Mouse (Mus musculus): ENCODE measurements around the gene Ablim2. TPM values are rescaled to one million over a fixed set of nuclear protein-coding genes. Genes with fewer than 3 reads are reported as not detected.

Gene Ablim2
- polyA plus RNA-seq, 1 experiment from 2014 or later: not detected

GRCm38 (mm10) chr5:35851485-35851884, 93.8 kb downstream of the Ablim2 start:
- no peak overlapping the region for H3K27ac ChIP-seq
- 65% methylated on average over 5 of the region's 5 CpGs for WGBS
- peaks cover 11% of the 10 kb centered on the region for H3K4me1 ChIP-seq
- H3K4me3 ChIP-seq: no peak overlapping the region
- no peaks in the 10 kb centered on the region for H3K27me3 ChIP-seq (ENCODE audit: poor library complexity, severe bottlenecking)
- H3K9me3 ChIP-seq: no peaks in the 10 kb centered on the region
- H3K36me3 ChIP-seq (replicated peaks): no peaks in the 10 kb centered on the region
- no peak for DNase-seq (ENCODE audit: extremely low spot score, low spot score)

- no peak overlapping the region for H3K4me3 ChIP-seq
- H3K27ac ChIP-seq: no peak overlapping the region
- no peaks in the 10 kb centered on the region for H3K27me3 ChIP-seq (ENCODE audit: poor library complexity, severe bottlenecking)
- peaks cover 14% of the 10 kb centered on the region for H3K4me1 ChIP-seq
- H3K9me3 ChIP-seq: no peaks in the 10 kb centered on the region
- no peaks in the 10 kb centered on the region for H3K36me3 ChIP-seq (replicated peaks)
- WGBS: 93% methylated on average over 4 of the region's 4 CpGs
- DNase-seq (ENCODE audit: extremely low spot score, low spot score): no peak
These were observed 95.8 kb downstream of the Ablim2 start for GRCm38 (mm10) chr5:35853463-35853862.

GRCm38 (mm10) chr5:35856245-35856644, 98.6 kb downstream of the Ablim2 start:
- H3K27ac ChIP-seq: no peak overlapping the region
- H3K36me3 ChIP-seq (replicated peaks): no peaks in the 10 kb centered on the region
- H3K4me1 ChIP-seq: peaks cover 7% of the 10 kb centered on the region
- no peaks in the 10 kb centered on the region for H3K27me3 ChIP-seq (ENCODE audit: poor library complexity, severe bottlenecking)
- 64% methylated on average over 3 of the region's 3 CpGs for WGBS
- no peaks in the 10 kb centered on the region for H3K9me3 ChIP-seq
- DNase-seq (ENCODE audit: extremely low spot score, low spot score): no peak
- H3K4me3 ChIP-seq: no peak overlapping the region

DNA sequence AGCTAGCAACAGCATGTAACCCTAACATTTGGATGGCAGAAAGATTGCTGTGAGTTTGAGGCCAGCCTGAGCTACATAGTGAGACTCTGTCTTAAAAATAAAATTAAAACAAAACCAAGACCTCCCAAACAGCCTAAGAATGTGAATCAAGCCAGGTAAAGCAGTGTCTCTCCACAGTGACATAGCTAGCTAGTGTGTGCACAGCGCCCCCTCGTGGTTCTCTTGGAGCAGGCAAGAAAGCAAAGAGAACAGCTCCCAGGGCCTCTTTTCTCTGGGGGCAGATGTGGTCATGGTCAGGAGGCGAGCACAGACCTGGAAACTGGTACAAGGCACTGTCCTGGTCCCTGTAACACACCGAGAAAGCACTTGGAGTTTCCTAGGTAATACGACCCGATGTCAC, 100.4 kb downstream of the Ablim2 start:
- 19% methylated on average over 6 of the region's 6 CpGs for WGBS
- Histone ChIP-seq H3K4me1 (peaks cover 3% of the 10 kb centered on the region; the same call in 1 of the 2 replicates), H3K9me3 (no peaks in the 10 kb centered on the region), H3K36me3 (replicated peaks) (no peaks in the 10 kb centered on the region), H3K4me3 (no peak overlapping the region), H3K27me3 (ENCODE audit: poor library complexity, severe bottlenecking) (no peaks in the 10 kb centered on the region), H3K27ac (no peak overlapping the region)
- peak; percentile 76 for DNase-seq (ENCODE audit: extremely low spot score, low spot score)

DNA sequence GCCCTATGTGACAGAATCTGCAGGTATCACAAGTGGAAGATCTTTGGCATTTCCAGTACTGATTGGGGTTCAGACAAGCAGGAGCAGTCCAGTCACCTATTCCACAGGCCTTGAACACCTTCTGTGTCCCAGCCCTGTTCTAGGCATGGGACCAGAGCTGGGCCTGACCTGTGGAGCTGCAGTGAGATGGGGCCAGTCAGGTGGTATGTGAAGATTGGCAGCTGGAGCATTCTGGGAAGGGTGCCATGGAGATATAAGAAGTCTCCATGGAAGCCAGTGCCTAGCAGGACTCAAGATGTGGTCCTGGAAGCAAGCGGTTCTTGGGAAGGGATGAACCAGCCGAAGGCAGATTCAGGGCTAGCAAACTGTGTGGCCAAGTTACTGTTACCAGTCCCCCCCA, 103.8 kb downstream of the Ablim2 start:
- no peak for DNase-seq (ENCODE audit: extremely low spot score, low spot score)
- H3K36me3 ChIP-seq (replicated peaks): no peaks in the 10 kb centered on the region
- peaks cover 3% of the 10 kb centered on the region; the same call in 1 of the 2 replicates for H3K4me1 ChIP-seq
- 94% methylated on average over 2 of the region's 2 CpGs for WGBS
- no peaks in the 10 kb centered on the region for H3K9me3 ChIP-seq
- no peaks in the 10 kb centered on the region for H3K27me3 ChIP-seq (ENCODE audit: poor library complexity, severe bottlenecking)
- H3K4me3 ChIP-seq: no peak overlapping the region
- H3K27ac ChIP-seq: no peak overlapping the region

GRCm38 (mm10) chr5:35869973-35870372, 112.3 kb downstream of the Ablim2 start:
- no peak overlapping the region for H3K4me3 ChIP-seq
- H3K36me3 ChIP-seq (replicated peaks): no peaks in the 10 kb centered on the region
- H3K27me3 ChIP-seq (ENCODE audit: poor library complexity, severe bottlenecking): no peaks in the 10 kb centered on the region
- DNase-seq (ENCODE audit: extremely low spot score, low spot score): no peak
- peaks cover 13% of the 10 kb centered on the region for H3K4me1 ChIP-seq
- H3K9me3 ChIP-seq: no peaks in the 10 kb centered on the region
- WGBS: 86% methylated on average over 4 of the region's 4 CpGs
- H3K27ac ChIP-seq: no peak overlapping the region

- peaks cover 17% of the 10 kb centered on the region for H3K4me1 ChIP-seq
- WGBS: 59% methylated on average over 8 of the region's 8 CpGs
- no peak overlapping the region for H3K27ac ChIP-seq
- H3K9me3 ChIP-seq: no peaks in the 10 kb centered on the region
- no peaks in the 10 kb centered on the region for H3K36me3 ChIP-seq (replicated peaks)
- peak; percentile 73 for DNase-seq (ENCODE audit: extremely low spot score, low spot score)
- H3K27me3 ChIP-seq (ENCODE audit: poor library complexity, severe bottlenecking): no peaks in the 10 kb centered on the region
- no peak overlapping the region for H3K4me3 ChIP-seq
These were observed 112.8 kb downstream of the Ablim2 start for GRCm38 (mm10) chr5:35870408-35871012.

GRCm38 (mm10) chr5:35873382-35873781, 115.7 kb downstream of the Ablim2 start:
- peaks cover 17% of the 10 kb centered on the region for H3K4me1 ChIP-seq
- no peaks in the 10 kb centered on the region for H3K36me3 ChIP-seq (replicated peaks)
- H3K9me3 ChIP-seq: no peaks in the 10 kb centered on the region
- H3K27me3 ChIP-seq (ENCODE audit: poor library complexity, severe bottlenecking): no peaks in the 10 kb centered on the region
- DNase-seq (ENCODE audit: extremely low spot score, low spot score): no peak
- WGBS: 56% methylated on average over 4 of the region's 4 CpGs
- 0 out of 2 replicates have a peak overlapping the region, but pooled peaks have one; percentile 15 for H3K27ac ChIP-seq
- H3K4me3 ChIP-seq: no peak overlapping the region

GRCm38 (mm10) chr5:35876236-35876635, 118.6 kb downstream of the Ablim2 start:
- no peak for DNase-seq (ENCODE audit: extremely low spot score, low spot score)
- 94% methylated on average over 5 of the region's 5 CpGs for WGBS
- Histone ChIP-seq H3K27me3 (ENCODE audit: poor library complexity, severe bottlenecking) (no peaks in the 10 kb centered on the region), H3K9me3 (no peaks in the 10 kb centered on the region), H3K27ac (no peak overlapping the region), H3K4me3 (no peak overlapping the region), H3K36me3 (replicated peaks) (no peaks in the 10 kb centered on the region), H3K4me1 (peaks cover 17% of the 10 kb centered on the region)

GRCm38 (mm10) chr5:35879199-35879598, 121.5 kb downstream of the Ablim2 start:
- no peaks in the 10 kb centered on the region for H3K36me3 ChIP-seq (replicated peaks)
- peaks cover 11% of the 10 kb centered on the region; the same call in 1 of the 2 replicates for H3K4me1 ChIP-seq
- H3K4me3 ChIP-seq: no peak overlapping the region
- no peak overlapping the region for H3K27ac ChIP-seq
- no peaks in the 10 kb centered on the region for H3K27me3 ChIP-seq (ENCODE audit: poor library complexity, severe bottlenecking)
- WGBS: 90% methylated on average over 8 of the region's 8 CpGs
- H3K9me3 ChIP-seq: no peaks in the 10 kb centered on the region
- no peak for DNase-seq (ENCODE audit: extremely low spot score, low spot score)

- WGBS: 70% methylated on average over 9 of the region's 9 CpGs
- no peak overlapping the region for H3K27ac ChIP-seq
- H3K4me1 ChIP-seq: peaks cover 10% of the 10 kb centered on the region; the same call in 1 of the 2 replicates
These were observed 124.7 kb downstream of the Ablim2 start for GRCm38 (mm10) chr5:35882391-35882790.

GRCm38 (mm10) chr5:35884262-35884661, 126.6 kb downstream of the Ablim2 start:
- 41% methylated on average over 11 of the region's 11 CpGs for WGBS
- peaks cover 13% of the 10 kb centered on the region; the same call in 1 of the 2 replicates for H3K4me1 ChIP-seq
- H3K27ac ChIP-seq: no peak overlapping the region
- peak; percentile 52 for DNase-seq (ENCODE audit: extremely low spot score, low spot score)
- H3K27me3 ChIP-seq (ENCODE audit: poor library complexity, severe bottlenecking): no peaks in the 10 kb centered on the region
- no peak overlapping the region for H3K4me3 ChIP-seq
- H3K36me3 ChIP-seq (replicated peaks): no peaks in the 10 kb centered on the region
- no peaks in the 10 kb centered on the region for H3K9me3 ChIP-seq

More at GRCm38 (mm10) chr5:35882391-35882790, 124.7 kb downstream of the Ablim2 start:
- no peak for DNase-seq (ENCODE audit: extremely low spot score, low spot score)
- no peaks in the 10 kb centered on the region for H3K9me3 ChIP-seq
- H3K36me3 ChIP-seq (replicated peaks): no peaks in the 10 kb centered on the region
- no peak overlapping the region for H3K4me3 ChIP-seq
- H3K27me3 ChIP-seq (ENCODE audit: poor library complexity, severe bottlenecking): no peaks in the 10 kb centered on the region

GRCm38 (mm10) chr5:35884689-35885088, 127.0 kb downstream of the Ablim2 start:
- DNase-seq (ENCODE audit: extremely low spot score, low spot score): no peak
- WGBS: 89% methylated on average over 5 of the region's 5 CpGs

More at GRCm38 (mm10) chr5:35884689-35885088, 127.0 kb downstream of the Ablim2 start:
- Histone ChIP-seq H3K4me3 (no peak overlapping the region), H3K4me1 (peaks cover 16% of the 10 kb centered on the region; the same call in 1 of the 2 replicates), H3K9me3 (no peaks in the 10 kb centered on the region), H3K27ac (no peak overlapping the region), H3K27me3 (ENCODE audit: poor library complexity, severe bottlenecking) (no peaks in the 10 kb centered on the region), H3K36me3 (replicated peaks) (no peaks in the 10 kb centered on the region)
